Mouse (Mus musculus) urinary bladder, postnatal 4 days (tissue): ENCODE data around the gene Dapk2.
"Not testable (repeated sequence)": the region's sequence is repeated elsewhere in the genome, so short reads cannot be mapped to it uniquely, and the experiment has no call there.

Experiments used
- DNase-seq, 2 experiments: peaks; one replicate each; pipeline ENCODE4 v3.0.0; 2021 to 2022; ENCODE audit warnings: low spot score in 2 of 2

The Dapk2 gene

DNA sequence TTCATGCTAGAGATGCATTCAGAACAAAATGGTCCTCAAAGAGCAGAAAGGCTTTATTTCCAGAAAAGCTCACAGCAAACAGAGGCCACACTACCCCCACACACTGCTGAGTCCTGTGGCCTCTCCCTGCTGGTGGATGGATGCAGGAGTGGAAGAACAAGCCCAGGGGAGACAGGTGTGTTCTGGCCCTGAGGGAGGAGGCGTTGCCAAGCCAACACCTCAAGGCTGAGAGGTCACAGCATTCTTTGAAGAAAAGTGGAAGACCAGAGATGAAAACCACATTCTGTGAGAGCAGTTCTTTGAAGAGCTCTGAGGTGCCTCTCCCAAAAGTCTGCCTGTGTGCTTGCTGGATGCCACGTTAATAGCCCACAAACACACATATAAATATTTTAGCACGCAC lies 116.6 kb downstream of the Dapk2 start:
- no peak for DNase-seq

DNA sequence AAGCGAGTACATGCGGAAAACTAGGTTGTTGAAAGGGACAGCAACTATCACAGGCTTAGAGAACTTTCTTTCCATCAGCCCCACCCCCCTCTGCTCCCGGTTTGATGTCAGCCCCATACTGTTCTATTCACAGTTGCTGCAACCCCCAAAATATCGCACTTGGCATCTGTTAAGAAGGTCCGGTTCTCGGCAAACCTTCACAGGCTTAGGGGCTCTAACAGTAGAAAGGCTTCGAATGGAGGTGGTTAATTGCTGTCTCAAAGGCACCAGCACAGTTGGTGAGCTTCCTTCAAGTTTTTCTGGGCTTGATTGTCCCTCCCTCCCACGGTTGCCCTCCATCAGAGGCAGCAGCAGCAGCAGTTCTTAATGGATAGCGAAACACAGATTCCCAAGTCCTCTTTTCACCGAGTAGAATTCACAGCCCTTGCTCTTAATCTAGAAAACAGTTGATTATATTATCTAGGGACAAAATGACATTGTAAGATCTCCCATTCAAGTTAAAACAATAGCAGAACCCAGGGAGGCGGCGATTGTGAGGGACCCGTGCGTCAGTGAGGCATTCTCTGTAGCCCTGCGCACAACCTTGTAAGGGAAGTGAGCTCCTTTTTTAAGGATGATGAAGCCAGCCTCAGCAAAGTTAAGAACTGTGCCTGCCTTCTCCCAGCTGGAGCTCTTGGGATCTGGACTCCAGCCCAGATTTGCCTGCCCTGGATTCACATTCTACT lies 117.4 kb downstream of the Dapk2 start:
- DNase-seq, result peak in 1 of 2 experiments; percentile 25

DNA sequence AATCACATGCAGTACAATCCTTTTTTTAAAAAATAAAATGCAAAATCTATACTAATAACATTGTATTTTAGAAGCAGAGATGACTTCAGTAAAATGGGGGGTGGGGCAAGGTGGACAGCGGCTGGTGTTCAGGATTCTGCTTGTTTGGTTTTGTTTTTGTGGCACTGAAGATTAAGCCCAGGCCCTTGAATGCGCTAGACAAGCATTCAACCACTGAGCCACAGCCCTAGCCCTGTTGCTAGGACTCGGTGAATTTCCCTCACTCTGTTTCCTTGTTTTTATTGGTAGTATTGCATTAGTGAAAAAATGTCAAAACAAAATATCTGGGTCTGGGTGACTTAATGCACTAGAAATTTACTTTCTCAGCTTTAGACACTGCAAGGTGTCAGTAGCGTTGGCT lies 118.0 kb downstream of the Dapk2 start:
- DNase-seq, result no peak

DNA sequence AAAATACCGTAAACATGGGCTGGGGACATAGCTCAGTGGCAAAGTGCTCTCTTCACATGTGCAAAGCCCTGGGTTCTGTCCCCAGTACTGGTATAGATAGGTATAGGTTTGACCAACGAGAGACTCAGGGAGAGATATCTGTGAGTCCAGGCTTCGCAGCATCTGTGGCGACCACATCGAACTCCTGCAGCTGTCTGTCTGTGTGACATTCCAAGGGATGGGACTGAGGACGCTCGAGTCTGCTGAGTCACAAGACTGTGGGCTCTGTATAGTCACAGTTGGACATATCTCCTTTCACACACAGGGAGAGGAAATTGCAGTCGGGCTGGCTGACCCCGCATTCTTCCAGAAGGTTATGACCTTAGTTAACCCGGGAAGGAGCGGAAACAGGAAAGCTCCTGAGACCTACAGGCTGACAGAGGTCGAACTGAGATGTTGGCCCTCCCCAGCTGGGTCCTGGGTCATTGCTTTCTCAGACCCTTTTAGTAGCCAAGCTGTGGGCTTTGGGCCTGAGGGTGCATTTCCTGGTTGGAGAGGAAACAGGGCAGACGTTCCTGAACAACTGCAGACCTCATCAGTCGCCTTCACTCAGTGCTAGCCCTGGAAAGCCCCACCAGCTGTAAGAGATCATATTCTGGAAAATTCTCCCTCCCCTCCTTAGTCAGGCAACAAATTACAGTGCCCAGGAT lies 118.8 kb downstream of the Dapk2 start:
- DNase-seq, result peak in 1 of 2 experiments; percentile 24

DNA sequence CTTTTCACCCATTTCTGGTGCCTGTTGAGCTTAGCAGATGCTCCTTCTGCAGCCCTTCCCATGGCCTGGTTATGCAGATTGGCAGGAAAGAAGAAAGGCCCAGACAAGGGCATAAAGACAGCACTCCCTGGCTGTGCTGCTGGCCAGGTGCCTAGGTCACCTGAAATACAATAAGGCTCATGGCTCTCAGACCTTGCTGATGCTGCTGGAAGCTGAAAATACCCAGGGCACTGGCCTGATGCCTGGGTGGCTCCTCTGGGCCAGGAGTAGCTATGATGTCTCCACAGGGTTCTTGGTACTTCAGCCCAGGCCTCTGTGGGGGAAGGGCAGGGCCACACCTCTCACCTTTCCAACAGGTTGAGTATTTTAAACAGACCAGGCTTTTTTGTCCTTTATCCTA lies 121.6 kb downstream of the Dapk2 start:
- DNase-seq, result no peak

DNA sequence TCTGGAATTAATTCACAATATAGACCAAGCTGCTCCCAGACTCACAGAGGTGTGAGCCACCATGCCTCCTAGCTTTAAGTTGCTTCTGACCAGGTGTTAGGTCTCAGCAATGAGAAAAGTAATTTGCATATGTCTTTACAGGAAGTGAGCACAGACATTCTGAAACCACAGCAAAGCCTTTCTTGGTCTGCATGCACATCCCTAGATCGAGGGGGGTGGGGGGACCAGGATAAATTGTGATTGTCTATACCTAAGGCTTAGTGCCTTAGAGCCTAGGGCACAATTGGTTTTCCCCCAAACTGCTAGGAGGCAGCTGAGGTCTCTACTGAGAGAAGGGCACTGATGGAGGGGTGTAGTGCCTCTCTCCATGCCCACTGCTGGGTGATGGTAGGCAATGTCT lies 122.5 kb downstream of the Dapk2 start:
- DNase-seq, result no peak

DNA sequence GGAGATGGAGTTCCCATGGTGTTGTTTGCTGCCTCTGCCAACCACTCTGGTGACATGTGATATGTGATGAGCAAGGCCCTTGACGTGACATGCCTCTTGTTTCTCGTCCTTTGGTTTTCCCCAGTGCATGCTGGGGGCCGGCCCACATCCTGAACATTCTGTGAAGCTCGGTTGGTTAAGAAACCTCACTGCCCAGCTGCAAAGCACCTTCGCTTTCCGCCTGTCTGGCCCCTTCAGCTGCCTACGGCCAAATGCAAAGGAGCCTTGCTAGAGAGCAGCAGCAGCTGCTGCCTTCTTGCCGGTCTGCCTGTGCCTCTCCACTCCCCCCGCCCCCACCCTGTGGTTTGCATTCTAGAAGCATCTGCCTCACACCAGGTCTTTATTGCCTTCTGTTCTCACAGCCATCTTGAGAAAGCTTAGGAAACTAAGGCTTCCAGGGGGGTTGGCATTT lies 123.5 kb downstream of the Dapk2 start:
- no peak for DNase-seq

DNA sequence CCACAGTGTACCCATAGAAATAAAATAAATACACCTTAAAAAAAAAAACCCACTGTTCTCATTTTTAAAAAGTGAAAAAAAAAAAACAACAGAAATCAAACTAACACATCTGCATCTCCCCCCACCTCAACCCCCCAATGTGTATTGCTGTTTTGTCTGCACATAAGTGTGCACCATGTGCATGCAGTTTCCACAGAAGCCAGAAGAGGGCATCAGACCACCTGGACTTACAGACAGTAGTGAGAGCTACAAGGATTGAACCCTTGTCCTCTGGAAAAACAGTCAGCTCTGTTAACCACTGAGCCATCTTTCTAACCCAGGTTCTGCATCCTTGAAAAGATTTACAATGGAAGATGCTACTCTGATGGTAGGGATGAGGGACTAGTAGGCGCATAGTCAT lies 124.6 kb downstream of the Dapk2 start:
- DNase-seq, result no peak

DNA sequence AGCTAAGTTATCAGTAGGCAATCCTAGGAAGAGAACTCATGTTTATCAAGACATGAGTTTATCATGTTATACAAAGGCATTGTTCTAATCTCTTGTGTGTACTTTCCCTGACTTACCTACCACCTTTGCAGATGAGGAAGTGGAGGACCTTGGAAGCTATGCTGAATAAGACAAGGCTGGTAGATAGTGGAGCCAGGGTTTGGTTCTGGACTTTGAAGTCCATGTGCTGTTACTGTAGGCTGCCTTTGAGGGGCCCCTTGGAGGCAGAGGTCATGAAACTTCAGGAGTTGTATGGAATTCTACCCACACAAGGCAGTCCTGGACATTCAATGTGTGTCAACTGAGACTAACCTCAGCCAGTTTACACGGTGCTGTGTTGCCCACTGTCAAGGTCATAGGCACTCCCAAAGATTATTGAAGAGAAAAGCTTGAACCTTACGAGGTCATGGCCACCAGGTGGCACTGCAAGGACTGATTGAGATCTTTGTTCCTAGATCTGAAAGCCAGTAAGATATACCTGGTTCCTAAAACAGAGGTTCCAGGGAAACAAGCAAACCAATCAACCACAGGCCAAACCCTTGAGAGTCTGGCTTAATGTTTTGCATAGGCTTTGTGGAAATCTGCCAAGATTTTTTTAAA lies 125.7 kb downstream of the Dapk2 start:
- DNase-seq, result peak in 1 of 2 experiments; percentile 68

DNA sequence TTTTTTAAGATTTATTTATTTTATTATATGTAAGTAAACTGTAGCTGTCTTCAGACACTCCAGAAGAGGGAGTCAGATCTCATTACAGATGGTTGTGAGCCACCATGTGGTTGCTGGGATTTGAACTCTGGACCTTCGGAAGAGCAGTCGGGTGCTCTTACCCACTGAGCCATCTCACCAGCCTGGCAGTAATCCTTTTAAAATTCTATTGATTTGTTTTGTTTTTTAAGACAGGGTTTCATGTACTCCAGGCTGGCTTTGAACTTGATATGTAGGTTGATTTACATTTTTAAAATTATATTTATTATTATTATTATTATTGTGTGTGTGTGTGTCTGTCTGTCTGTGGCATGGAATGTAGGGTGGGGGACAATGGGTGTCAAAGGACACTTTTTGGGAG lies 127.2 kb downstream of the Dapk2 start:
- DNase-seq, result not testable (repeated sequence)

DNA sequence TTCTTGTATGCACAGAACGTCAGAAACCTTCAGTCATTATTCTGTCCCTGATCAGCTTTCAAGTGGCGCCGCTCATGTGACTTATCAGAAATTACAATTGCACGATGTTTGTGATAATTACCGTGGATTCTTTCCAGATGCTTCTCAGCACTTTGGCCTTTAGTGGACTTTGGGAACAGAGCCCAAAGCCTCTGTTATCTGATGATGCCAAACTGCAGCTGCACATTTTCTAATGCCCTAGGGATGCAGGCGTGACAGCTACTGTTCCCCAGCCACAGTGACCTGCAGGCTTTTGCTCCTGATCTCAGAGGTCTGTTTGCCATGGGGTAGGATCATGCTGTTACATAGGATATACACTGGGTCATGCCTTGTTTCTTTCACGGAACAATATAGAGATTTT lies 127.9 kb downstream of the Dapk2 start:
- DNase-seq, result no peak

DNA sequence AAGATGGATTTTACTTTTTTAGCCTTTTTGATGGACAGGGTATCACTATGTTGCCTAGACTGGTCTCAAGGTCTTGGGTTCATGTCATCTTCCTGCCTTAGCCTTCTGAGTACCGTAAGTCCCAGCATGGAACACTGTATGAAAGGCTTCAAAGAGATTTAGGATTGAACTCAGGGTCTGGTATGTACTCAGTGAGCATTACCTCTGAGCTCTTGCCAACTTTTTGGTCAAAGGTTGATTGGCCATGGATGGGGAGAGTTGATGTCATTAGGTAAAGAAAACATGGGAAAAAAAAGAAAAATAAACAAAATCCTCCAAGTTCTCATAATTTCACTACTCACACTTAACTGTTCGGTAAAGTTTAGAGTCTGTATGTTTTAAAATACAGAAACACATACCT lies 132.7 kb downstream of the Dapk2 start:
- DNase-seq, result no peak

DNA sequence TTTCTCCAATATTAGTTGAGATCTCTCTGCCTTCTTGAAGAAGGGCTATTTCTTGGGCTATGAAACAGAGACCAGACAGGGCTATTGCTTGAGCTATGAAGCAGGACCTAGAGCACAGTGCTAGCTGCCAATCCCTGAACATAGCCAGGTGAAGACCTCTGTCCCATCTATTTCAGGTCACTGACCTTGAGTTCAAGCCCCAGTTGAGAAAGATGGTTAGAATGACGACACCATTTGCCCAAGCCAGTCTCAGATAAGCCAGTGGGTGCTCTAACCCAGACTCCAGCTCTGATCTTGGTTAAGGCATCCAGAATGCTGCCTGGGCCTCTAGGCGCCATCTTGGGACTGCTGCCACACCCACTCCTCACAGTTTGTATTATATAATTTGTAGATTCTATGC lies 135.3 kb downstream of the Dapk2 start:
- no peak for DNase-seq

DNA sequence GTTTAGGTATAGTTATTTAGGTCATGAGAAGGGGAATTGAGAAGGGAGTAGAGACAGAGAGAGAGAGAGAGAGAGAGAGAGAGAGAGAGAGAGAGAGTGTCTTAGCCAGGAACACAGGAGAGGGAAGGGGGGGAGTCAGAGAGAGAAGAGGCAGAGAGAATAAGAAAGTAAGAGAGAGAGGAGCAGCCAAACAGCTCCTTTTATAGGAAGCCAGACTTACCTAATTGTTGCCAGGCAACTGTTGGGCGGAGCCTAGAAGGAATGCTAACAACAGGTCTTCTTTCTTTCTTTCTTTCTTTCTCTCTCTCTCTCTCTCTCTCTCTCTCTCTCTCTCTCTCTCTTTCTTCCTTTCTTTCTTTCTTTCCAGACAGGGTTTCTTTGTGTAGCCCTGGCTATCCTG lies 136.2 kb downstream of the Dapk2 start:
- DNase-seq, result no peak

DNA sequence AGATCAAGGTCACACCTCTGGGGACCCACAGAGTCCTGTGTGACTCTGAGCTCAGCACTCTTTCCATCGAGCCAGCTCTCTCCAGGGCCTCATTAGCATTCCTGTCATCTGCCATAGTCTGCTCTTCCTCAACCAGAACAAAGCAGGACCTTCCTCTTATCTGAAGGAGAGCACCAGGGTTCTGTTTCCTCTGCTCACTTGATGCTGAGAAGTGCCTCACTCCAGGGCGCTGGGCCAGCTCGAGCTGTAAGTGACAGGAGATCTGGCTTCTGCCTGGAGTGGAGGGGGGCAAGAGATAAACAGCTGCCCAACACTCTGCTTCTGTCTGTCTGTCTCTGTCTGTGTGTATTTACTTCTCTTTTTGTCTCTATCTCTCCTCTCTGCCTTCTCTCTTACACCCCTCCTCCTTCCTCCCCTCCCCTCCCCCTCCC lies 137.0 kb downstream of the Dapk2 start:
- DNase-seq, result no peak

DNA sequence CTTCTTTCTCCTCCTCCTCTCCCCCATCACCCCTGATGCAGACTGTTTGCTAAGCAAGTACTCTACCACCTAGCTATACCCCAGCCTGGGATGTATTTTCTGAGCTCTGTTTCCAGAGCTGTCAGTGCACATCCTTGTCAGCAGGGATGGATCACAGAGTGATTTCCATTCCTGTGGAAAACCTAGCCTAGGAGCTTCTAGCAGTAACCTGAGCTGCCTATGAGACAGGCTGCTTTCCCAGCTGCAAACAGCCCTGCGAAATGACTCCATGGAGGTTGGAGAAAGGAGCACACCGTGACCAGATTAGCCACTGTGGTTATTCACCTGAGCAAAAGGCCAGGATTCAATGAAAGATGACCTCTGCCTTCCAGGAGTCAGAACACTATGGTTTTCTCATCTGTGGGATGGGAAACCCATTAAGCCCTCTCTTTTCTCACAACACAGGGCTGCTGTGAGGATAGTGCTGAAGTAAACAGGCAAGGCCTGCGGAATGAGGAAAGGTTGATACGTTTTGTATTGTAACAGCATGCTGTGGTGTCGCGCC lies 137.6 kb downstream of the Dapk2 start:
- no peak for DNase-seq

DNA sequence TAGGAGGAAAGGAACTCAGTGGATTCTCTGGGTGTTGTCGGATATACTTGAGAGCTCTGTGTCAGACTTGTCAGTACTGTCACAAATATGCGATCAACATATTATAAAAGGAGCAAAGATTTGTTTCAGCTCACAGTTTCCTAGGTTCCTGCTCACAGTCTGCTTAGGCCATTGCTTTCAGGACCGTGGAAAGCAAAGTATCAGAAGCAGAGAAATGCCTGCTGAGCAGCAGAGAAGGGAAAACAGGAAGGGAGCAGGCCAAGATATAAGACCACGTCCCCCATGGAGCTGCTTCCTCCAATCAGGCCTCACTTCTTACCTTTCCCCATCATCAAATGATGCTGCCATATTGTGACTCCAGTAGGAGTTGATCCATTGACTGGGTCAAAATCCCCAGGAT lies 140.8 kb downstream of the Dapk2 start:
- DNase-seq, result no peak

DNA sequence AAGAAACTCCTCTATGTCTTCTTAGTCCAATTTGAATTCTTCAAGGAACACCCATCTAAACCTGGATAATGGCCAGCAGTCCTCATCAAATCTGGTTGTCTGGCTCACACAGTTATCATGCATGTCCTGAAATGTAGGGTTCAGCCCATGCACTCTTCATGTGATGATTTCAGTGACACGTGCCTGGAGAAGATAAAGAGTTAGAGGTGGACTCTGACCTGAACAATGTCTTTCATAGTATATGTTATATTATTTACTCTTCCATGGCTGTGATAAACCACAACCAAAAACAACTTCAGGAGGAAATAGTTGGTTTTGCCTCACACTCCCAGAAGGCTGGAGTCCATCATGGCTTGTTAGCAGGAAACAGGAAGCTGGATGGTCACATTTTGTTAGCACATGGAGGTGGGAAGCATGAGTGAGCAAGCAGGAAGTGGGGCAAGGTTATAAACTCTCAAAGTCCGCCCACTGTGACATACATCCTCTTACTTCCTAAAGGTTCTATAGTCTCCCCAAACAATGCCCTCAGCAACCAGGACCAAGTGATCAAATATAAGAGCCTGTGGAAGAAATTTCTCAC lies 142.5 kb downstream of the Dapk2 start:
- no peak for DNase-seq

DNA sequence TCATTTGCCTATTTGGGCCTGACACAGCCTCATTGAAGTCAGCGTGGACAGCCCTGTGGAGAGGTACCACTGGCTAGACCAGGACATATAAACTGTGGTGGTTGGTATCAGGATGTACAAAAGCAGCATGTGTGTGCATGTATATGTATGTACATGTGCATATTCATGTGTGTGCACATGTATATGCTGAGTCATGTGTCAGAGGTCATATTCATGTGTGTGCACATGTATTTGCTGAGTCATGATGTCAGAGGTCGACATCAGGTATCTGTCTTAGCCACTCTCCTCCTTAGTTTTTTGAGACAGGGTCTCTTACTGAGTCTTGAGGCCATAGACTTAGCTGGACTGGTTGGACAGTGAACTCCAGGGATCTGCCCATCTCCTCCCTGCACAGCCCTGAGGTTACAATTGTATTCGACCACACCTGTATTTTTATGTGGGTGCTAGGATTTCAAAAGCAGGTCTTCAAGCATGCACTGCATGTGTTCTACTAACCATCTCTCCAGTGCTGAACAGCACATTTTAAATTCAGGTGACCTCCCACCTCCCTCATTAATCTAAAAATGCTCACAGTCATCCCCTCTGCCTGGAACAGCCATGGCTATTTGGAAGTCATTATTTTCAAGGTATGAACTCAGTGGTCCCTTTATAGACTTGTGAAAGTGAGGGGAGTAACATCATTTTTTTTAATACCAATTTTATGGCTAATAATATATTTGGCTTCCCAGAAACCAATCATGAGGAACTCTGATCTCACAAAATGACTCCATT lies 146.5 kb downstream of the Dapk2 start:
- no peak for DNase-seq

DNA sequence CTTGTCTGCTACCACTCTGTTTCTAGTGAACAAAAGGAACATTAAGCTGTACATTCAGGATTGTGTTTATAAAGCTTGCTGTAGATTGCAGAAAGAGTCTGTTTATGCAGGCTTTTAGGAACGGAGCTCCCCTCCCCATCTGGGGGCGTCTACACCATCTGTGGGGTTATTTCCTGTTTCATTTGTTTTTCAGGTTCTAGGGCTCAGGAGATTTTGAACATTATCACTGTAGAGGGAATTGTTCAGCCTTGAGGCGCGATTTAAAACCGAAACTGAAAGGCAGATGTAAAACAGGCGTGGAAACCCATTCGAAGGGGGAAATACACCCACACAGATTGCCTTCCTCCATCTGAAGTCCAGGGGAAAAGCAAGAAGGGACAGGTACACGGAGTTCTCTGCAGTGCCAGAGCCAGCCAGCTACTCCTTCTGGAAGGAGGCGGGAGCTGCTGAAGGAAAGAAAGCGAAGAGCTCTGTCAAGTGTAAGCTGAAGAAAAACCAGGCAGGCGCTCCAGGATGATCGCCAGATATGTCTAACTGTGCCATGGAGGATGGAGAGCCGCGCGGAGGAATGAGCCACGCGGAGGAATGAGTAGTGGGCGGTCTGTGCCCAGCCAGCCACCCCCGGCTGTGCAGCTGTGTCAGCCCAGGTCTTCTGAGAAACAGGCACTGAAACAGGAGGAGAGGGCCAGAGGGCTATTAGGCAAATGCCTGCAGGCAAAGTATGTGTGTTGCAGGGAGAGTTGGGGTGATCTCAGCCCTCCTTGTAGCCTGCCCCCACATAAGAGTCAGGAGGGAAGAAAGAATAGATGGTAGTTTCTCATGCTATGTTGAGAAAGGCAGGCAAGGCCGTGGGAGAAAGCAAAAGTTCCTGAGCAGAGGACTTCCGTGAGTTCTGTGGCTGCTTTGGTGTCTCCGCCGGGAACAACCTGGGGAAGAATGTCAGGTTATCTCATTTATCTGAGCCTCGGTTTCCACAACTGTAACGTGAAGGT lies 147.4 kb downstream of the Dapk2 start:
- no peak for DNase-seq
